Mouse (Mus musculus) mouse embryonic stem cell (cell line): Measurements from ENCODE around the gene BC052040.

Experiments
- in situ Hi-C, 2 experiments: fragments of 300-500 bp; cut with MboI; formaldehyde crosslinking; loops; 1 replicate in 1 of 2; 3 replicates in 1 of 2; pipeline ENCODE4 v1.14.3; 2019 to 2020; ENCODE audit warnings: low sequenced_read_pairs in 2 of 2, low pct_unique_long_range_greater_than_20kb in 1 of 2, mixed read lengths in 1 of 2; ENCODE audit not compliant: unreplicated experiment in 1 of 2

Gene BC052040

GRCm38 (mm10) chr2:115592651-115593119, 11.2 kb downstream of the BC052040 start:
- in situ Hi-C loops, result loop anchor here in 1 of 2 experiments (25.0 kb wide), 1 partner anchor 470 kb away; the partner anchor contains the start of gene Meis2

- in situ Hi-C loops, result loop anchor here in 1 of 2 experiments (25.0 kb wide), 1 partner anchor 465 kb away; the partner anchor contains the start of gene Meis2
These were observed 15.5 kb downstream of the BC052040 start for GRCm38 (mm10) chr2:115597017-115597416.

DNA sequence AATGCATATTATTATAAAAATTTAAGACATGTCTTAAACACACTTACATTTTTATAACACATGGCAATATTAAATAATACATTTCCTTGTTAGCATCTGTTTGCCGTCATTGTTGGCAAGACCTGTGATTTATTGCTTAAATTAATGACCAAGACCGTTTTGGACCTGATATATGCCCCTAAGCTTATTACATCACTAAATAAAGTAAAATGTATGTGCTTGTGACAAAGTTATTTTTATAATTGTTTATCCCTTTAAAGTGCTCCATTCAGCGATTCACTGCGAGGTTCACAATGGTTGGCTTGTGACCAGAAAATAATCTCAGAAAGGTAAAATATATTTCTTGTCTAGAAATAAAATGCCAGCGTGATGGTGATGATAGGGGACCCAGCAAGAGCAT, 16.8 kb downstream of the BC052040 start:
- in situ Hi-C loops, result loop anchor here in 1 of 2 experiments (25.0 kb wide), 1 partner anchor 464 kb away; the partner anchor contains the start of gene Meis2

- in situ Hi-C loops, result no loop called here
These were observed 19.2 kb downstream of the BC052040 start for GRCm38 (mm10) chr2:115600724-115601123.

- in situ Hi-C loops, result no loop called here
These were observed 19.8 kb downstream of the BC052040 start for GRCm38 (mm10) chr2:115601280-115601679.

DNA sequence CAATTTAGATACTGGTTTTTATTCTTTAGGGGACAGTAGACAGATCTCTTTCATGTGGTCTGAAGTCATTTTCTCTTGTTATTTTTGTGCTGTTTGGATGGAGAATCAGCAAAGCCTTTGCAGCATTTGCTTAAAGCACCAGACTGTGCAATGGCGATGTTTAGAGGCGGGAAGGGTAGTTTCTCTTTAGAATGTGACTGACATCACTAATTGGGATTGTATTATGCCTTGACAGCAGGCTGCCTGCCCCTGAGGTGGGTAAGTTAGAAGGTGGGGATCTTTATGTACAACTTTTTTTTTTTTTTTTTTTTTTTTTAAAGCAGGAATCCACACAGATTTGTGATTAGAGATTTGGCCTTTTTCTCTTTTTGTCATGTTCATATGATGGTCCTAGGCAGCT, 20.6 kb downstream of the BC052040 start:
- in situ Hi-C loops, result no loop called here

DNA sequence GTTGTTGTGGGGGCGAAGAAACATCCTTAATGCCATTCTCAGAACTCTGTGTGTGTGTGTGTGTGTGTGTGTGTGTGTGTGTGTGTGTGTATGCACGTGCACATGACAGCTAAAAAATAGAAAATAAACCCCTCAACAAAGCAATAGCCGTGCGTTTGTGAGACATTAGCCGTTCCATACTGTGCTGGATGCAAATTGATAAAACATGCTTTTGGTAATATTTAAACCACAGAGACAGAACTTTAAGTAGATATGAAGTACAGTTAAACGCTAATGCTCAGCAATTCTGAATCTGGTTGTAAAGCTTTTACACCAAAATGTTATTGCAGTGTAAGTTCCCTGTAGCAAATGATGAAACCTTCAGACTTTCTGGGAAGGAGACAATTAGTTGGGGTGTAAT, 22.6 kb downstream of the BC052040 start:
- in situ Hi-C loops, result no loop called here

GRCm38 (mm10) chr2:115605829-115606336, 24.4 kb downstream of the BC052040 start:
- in situ Hi-C loops, result no loop called here

GRCm38 (mm10) chr2:115609020-115609419, 27.5 kb downstream of the BC052040 start:
- in situ Hi-C loops, result no loop called here

- in situ Hi-C loops, result no loop called here
These were observed 28.6 kb downstream of the BC052040 start for GRCm38 (mm10) chr2:115610092-115610491.

DNA sequence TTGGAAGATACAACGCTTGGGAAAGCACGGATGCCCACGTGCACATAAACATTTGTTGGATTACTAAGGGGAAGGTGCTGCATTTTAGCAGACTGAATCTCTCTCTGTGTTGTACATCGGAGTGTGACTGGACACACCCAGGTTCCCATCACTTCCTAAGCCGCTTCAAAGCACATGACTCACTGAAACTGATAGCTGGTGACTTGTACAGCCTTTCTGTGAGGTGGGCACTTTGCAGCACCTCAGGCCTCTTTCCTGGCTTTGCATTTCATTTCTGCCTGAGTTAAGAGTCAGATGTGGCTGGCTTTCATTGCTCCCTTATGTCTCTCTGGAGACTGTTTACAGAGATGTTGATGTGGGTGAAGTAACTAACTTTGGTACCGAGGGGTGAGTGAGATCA, 29.0 kb downstream of the BC052040 start:
- in situ Hi-C loops, result no loop called here

- in situ Hi-C loops, result no loop called here
These were observed 32.5 kb downstream of the BC052040 start for GRCm38 (mm10) chr2:115613830-115614520.

GRCm38 (mm10) chr2:115628471-115628870, 47.0 kb downstream of the BC052040 start:
- in situ Hi-C loops, result no loop called here

DNA sequence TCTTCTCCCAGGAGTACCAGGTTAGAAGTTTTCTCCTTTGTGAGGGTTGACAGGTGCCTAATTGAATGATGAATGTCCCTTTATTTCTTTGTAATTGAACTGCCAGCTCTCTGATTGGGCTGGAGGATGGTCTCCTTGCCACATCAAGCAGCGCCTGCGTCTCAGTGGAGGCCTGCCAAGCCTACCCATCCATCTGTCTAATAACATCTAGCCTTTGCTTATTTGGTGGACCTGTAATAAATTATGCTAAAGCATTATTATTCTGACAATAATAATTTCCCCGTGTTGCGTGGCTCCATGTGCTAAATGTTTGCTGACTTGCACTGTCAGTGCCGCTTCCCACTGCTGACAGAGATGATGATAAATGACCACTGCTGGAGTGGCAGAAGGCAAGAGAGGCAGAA, 49.5 kb downstream of the BC052040 start:
- in situ Hi-C loops, result no loop called here

GRCm38 (mm10) chr2:115631826-115632225, 50.3 kb downstream of the BC052040 start:
- in situ Hi-C loops, result no loop called here

DNA sequence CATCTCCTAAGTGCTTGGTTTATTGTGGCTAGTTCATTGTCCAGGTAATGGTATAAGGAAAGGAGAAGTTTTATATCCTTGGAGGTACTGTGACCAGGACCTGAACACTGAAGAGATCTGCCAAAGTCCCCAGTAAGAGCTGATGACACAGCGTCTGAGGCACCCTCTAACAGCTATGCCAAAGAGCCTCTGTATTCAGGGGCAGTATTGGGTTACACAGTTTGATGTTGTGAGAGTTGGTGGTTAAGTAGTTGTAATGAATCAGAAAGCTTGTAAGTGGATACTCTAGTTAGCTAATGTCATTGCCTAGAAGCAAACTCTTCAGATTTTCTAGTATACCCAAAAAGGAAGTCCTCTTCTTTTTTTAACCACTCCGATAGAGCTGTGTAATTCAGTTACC, 68.7 kb downstream of the BC052040 start:
- in situ Hi-C loops, result no loop called here

GRCm38 (mm10) chr2:115659712-115660111, 78.2 kb downstream of the BC052040 start:
- in situ Hi-C loops, result no loop called here

DNA sequence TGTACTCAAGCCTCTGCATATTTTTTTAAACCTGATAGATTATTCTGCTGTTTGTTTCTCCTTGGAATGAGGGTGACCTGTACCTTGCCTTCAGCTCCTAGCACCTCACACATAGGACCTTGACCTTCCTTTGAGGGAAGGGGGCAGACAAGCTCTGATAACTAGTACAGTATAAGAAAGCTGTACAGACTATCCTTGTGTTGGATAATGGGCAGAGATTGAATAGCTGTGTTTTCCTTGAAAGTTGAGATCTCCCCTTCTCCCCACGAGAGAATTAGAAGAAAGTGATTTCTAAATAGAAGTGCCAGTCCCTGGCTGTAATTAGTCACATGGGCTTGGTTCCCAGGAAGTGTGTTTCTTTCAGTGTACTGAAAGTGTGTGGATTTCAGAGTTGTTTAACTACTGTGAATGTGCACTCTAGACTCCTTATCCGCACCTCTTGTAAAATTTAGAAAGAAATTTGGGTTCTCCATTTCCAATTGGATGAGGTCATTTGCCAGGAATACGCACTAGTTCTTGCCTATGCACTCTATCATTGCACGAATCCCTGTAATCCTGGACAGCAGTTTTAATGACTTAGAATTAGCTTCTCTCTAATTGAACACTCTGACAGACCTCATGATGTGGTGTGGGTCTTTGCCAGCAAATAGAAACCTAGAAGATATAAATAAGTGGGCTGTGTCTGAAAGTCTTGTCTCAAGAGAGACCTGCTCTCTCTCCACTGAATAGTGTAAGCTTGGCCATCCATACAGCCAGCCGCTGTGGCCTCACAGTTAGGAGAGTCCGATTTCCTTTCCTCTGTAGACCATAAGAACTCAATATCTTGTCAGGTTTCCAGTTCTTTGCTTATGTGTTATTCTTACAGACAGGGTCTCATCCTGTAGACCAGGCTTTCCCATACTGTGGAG, 79.0 kb downstream of the BC052040 start:
- in situ Hi-C loops, result no loop called here

- in situ Hi-C loops, result no loop called here
These were observed 86.0 kb downstream of the BC052040 start for GRCm38 (mm10) chr2:115667516-115667915.
